Mouse (Mus musculus) stomach, postnatal 0 days (tissue): Measurements from ENCODE around the gene Nfe2l2.
"Not testable (repeated sequence)": the region's sequence is repeated elsewhere in the genome, so short reads cannot be mapped to it uniquely, and the experiment has no call there.

Source experiments
- CTCF ChIP-seq: IDR thresholded peaks from 2 replicates; pipeline ENCODE4 v1.5.1; 2016; ENCODE audit warnings: antibody characterized with exemption, low read depth, mild to moderate bottlenecking, moderate library complexity
- EP300 ChIP-seq: optimal IDR thresholded peaks from 2 replicates; pipeline ENCODE3; 2016; ENCODE audit warnings: antibody characterized with exemption

DNA sequence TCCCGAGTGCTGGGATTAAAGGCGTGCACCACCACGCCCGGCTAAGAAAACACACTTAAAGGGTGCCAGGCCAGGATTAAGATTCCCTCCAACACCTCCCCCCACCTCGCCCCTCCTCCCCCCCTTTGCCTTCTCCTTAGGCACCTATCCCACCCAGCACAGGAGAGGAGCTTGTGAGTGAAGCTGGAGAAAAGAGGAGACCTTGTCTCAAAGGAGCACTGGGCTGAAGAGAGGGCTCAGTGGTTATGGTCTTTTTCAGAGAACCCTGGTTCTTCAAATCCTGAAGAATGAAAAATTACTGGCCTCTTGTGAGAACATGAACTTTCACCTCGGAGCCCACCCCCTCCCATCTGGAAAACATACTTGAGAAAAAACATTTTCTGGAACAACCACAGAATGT, 66.6 kb downstream of the Nfe2l2 start:
- TF ChIP-seq CTCF, EP300: not testable (repeated sequence)
